Mouse (Mus musculus): ENCODE data around the gene Wbp2nl. TPM values are rescaled to one million over a fixed set of nuclear protein-coding genes. Genes with fewer than 3 reads are reported as not detected.
A peak's percentile ranks its signal among the peaks of the same experiment; 100 is the strongest.

Gene Wbp2nl
- total RNA-seq, 2 experiments from 2014 or later, result 0.24 TPM; not detected in 1

DNA sequence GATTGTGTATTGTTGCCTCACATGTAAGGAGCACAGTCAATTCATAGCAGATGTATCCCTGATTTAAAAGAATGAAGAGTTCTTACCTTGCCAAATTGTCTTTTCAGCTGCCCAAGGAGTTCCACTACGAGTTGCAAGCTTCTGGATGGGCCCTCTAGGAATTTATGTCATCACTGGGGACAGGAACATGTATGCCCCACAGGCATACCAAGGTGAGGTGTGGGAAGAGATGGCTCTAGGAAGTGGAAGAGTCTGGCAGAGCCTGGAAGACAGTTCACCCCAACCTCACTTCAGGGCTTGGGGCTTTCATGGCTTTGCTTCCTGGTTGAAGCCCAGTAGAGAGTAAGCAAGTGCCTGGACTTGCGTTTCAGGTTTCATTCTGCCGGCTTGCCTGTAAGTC, 9.7 kb downstream of the Wbp2nl start:
- no peak for DNase-seq
- intact Hi-C loops (cut with DNase I), result no loop called here

DNA sequence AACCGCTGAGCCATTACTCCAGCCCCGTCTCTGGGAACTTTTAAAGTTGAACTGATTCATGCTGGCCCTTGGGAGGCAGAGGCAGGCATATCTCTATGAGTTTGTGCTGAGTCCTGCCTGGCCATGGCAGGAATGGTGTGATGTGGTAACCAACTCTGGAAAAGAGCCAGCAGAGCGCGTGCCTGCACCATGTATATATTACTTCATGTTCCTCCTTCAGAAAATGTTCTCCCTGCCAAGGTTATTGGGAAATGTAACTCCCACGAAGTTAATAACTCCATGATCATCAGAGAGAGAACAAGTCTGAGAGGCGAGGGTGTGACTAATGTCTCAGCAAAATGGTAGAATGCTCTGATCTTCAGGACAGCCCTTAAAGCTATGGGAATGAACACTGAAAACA, 19.1 kb downstream of the Wbp2nl start:
- intact Hi-C loops (cut with DNase I), result no loop called here

DNA sequence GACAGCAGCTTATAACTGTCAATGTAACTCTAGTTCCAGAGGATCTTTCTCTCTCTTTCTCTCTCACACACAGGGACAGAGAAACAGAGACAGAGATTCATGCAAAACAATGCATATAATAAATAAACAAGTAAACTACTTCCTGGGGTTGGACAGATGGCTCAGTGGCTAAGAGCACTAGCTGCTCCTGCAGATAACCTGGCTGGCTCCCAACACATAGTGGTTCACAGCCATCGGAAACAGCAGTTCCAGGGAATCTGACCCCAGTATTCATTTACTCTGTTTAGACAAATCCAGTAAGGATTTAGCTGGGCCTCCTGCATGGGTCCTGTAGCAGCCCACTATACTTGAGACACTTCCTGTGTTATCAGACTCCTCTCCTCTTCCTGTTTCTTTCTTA, 20.9 kb downstream of the Wbp2nl start:
- no peak for DNase-seq
- intact Hi-C loops (cut with DNase I), result no loop called here

More for the DNA sequence above, 19.1 kb downstream of the Wbp2nl start:
- no peak for DNase-seq

DNA sequence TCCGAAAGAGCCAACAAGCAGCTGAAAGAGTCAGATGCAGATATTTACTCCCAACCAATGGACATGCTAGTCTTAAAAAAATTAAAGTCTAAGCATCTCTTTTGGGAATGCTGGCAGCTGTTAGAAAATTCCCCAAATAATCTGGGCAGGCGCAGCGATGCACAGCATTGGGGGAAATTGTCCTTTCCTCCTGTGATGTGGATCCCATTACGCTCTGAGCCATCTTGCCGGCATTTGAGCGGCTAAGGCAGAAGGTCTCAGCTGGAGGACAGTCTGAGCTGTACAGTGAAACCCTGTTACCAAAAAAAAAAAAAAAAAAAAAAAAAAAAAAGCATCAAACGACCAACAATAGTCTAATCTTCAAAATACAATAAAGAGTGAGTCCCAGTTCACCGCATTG, 23.4 kb downstream of the Wbp2nl start:
- intact Hi-C loops (cut with DNase I), result no loop called here
- no peak for DNase-seq

DNA sequence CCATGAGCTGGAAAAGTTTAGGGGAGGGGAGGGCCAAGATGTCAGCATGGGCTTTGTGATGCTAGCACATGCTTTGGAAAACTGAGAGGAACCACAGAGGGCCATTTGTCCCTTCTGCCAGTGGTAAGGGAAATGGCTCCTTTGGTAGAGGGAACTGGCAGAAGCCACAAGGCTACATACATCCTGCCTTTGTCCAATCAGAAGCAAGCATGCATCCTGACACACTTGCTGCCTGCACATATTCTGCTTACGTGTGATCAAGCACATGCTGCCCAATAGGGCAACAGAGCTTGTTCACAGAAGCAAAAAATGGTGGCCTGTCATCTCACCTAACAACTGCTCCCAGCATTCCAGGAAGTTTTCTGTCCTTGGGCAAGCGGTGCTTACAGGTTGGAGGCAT, 26.6 kb downstream of the Wbp2nl start:
- DNase-seq, result no peak
- intact Hi-C loops (cut with DNase I), result no loop called here

DNA sequence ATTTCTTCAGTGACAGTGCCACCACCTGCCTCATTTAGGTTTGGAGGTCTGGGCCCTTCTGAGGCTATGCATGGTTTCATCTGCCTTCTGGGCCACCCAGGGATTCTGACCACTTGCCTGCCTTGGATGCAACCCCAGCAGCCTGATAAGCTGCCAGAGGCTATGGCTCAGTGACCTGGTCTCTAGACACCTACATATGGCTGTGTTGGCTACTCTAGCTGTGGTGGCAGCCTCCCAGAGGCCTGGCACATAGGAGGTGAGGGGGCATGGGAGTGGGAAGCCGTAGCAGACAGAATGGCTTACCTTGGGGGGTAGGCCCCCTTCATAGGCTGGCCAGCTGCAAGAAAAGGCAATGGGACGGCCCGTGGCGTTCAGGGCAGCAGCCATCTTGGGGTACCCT, 36.4 kb downstream of the Wbp2nl start:
- intact Hi-C loops (cut with DNase I), result no loop called here

DNA sequence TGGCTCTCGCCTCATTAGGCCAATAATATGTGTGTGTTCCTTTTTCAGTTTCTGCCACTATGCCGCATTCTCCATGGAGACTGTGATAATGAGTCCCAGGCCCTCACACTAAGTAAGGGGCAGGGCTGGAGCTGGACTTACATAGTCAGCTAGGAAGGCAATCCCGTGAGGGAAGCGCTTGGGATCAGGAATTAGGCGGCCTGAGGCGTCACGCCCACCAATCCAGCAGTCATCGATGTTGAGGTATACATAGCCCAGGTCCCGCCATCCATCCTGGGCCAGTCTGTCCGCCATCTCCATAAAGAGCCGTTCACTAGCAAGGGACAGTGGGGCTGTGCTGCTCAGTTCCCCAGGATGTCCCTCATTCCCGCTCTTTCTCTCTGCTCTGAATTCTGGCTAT, 37.9 kb downstream of the Wbp2nl start:
- intact Hi-C loops (cut with DNase I), result no loop called here
- no peak for DNase-seq

More for the DNA sequence above, 36.4 kb downstream of the Wbp2nl start:
- DNase-seq, result no peak

DNA sequence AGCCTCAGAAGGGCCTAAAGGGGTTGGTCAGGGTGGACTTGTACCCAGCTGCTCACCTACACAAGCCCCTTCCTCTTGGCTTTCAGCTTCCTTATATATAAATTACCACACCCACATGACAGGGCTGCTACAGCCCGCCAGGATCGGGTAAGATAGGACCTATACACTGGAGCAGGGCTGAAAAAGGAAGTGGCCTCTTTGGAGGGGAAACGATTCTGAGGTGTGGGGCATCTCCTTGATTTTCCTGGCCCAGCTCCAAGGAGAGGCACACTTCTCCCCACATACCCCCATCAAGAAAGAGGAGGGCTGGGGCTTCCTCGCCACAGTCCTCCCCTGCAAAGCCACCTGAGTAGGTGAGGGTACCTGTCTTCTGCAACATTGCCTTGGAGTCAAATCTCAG, 39.1 kb downstream of the Wbp2nl start:
- intact Hi-C loops (cut with DNase I), result no loop called here
- no peak for DNase-seq

DNA sequence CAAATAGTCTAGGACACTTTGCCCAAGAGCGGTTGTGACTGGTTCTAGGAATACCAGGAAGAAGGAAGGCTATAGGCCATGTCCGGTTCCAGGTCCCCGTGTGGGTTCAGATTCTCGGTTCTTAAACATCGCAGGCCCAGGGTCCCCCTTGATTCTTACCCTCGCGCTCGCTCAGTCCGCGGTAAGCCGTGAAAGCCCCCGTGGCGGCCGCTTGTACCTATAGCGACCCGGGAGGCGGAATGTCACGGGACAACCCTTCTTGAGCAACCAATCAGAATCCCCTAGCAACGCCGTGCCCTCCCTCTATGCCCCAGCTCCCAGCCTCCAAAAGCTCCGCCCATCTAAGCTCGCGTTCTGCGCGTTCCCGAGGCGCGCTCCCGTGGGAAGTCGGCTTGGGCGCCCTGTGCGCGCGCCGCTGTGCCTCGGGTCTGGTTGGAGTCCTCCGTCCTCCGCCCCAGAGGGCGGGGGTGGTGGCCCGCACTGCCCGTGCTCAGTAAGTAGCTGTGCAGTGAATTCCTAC, 39.9 kb downstream of the Wbp2nl start, which contains the start of the genes Naga, Pheta2 and Smdt1:
TSS of gene Naga (minus strand) at position 333 of the 520 bp plus-strand sequence.
TSS of gene Pheta2 (plus strand) at position 350 of the 520 bp plus-strand sequence.
TSS of gene Smdt1 (plus strand) at position 367 of the 520 bp plus-strand sequence.
- peak; percentile 94 for DNase-seq
- intact Hi-C loops (cut with DNase I), result no loop called here

DNA sequence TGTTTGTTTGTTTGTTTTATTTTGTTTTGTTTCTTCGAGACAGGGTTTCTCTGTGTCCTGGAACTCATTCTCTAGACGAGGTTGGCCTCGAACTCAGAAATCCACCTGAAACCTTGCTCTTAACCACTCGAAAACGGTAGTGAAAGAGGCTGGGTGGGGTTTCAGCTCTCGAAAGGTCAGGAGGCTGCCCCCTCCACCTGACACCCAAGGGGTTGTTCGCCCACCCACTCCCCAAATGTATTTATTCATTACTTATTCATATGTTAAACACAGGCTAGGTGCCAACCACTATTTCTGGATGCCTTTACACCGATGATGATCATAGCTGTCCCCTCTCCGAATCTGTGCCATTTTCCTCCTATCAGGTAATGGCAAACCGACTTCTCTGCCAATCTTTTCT, 40.4 kb downstream of the Wbp2nl start:
- no peak for DNase-seq
- intact Hi-C loops (cut with DNase I), result no loop called here

DNA sequence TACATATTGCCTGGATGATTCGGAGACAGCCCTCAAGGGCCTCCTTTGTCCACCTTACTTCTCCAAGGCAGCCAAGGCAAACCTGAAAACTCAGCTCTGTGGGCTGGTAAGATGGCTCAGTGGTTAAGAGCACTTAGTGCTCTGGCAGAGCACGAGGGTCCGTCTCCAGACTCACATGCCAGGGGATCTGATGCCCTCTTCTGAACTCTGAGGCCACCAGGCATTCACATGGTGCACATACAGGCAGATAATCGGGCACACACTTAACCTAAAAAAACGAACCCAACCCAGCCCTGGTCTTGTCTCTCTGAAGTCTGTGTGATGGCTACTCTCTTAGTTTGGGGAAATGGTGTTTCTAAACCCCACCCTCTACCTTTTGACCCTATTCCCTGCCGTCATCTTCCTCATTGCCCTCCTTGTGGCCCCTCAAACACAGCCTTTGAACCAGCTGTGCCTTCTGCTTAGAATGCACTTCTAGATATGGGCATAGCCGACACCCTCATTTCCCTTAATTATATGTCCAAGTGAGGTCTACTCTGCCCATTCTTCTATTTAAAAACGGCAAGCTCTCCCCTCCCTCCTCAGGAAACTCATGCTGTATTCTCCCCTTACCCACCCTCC, 41.0 kb downstream of the Wbp2nl start:
- DNase-seq, result no peak
- intact Hi-C loops (cut with DNase I), result no loop called here

DNA sequence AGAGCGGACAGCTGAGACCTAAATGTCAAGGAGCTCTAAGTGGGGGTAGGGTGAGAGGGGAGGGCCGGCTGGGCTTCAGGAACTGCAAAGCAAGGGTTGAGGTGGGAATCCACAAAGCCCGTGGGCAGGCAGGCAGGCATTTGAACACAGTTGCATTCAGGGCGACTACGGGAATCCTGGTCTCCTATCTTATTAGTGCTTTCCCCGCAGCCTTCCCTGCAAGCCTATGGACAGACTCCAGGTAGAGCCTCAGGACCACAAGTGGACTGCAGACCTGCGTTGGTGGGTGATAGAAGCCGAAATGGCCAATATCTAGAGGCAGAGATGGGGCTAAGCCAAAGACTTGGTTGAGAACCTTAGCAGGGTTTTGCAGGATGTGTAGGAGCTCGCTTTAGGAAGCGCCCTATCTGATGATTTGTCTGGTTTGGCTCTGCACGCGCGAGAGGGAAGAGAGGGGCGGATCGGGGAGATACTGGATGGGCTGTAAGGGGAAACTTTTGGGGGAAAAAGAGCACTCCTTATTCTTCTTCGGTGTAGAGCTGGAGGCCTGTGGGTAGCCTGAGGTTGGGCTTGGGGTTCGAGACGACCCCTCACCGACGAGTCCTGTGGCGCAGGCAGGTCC, 41.8 kb downstream of the Wbp2nl start:
- intact Hi-C loops (cut with DNase I), result no loop called here
- no peak for DNase-seq

DNA sequence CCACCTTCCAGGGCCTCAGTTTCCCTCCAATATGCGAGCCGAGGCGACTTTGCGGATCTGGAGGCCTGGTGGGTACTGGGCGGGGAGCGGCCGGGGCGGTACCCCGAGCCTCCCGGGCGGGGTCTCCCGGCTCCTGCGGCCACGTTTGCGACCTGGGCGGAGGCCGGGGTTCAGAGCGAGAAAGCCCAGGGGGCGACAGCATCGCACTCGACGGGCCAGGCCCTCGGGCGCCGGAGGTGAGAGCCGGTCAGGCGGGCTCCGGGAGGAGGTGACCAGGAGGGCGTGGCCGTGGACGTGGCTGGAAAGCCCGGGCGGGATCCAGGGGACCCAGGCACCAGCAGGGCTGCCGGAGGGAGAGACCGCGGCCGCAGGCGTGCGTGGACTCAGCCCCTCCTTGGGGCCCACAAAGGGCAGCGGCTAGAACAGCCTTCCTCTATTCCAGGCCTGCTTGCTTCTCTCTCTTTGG, 42.3 kb downstream of the Wbp2nl start:
- DNase-seq, result no peak
- intact Hi-C loops (cut with DNase I), result no loop called here

DNA sequence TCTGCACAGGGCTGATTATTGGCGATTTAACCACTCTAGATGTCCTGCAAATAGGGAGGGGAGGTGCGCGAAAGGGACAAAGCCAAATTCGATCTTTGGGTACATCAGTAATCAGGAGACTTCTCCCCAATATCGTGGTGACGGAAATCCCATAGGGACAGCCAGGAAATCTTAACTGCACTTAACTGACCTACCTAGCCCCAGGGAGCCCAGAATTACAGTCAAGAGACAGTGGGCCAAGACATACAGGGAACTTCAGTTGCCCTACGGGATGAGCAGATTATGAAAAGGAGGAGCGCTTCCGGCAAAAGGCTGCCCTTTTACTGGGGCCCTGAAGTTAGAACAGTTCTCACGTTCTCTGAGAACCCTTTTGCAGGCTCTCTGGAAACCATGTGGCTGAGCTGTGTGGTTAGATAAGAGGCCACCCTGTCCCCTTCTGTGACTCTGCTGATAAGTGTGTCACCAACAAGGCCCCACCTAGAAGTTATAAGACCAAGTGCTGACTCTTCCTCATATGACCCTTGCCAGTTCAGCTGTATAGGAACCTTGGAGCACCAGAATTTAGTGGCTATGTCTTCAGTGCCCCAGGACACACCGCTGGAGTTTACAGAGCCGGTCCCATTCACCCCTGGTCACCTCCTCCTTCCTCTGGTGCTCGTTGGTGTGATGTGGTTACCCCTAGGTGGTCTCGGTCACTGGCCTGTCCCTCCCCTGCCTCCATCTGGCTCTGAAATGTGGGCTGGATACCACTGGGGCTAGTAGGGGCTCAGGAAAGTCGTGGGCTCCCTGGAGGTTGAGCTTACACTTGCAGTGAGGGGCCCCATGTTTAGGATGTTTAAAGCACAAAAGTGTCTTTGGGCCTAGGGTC, 43.2 kb downstream of the Wbp2nl start:
- DNase-seq, result no peak
- intact Hi-C loops (cut with DNase I), result no loop called here

DNA sequence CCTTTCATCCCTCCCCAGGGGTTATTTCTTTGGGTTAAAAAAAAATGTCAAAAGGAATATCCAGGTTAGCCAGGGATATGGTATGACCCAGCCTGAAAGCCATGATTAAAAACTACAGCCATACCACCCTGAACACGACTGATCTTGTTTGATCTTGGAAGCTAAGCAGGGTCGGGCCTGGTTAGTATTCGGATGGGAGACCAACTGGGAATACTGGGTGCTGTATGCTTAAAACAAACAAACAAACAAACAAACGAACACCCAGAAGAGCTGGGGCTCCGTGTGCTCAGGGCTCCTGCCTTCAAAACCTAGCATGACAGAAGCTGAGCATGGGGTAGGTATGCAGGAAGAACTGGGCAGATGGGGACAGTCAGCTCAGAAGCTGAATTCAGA, 43.8 kb downstream of the Wbp2nl start:
- no peak for DNase-seq
- intact Hi-C loops (cut with DNase I), result no loop called here

DNA sequence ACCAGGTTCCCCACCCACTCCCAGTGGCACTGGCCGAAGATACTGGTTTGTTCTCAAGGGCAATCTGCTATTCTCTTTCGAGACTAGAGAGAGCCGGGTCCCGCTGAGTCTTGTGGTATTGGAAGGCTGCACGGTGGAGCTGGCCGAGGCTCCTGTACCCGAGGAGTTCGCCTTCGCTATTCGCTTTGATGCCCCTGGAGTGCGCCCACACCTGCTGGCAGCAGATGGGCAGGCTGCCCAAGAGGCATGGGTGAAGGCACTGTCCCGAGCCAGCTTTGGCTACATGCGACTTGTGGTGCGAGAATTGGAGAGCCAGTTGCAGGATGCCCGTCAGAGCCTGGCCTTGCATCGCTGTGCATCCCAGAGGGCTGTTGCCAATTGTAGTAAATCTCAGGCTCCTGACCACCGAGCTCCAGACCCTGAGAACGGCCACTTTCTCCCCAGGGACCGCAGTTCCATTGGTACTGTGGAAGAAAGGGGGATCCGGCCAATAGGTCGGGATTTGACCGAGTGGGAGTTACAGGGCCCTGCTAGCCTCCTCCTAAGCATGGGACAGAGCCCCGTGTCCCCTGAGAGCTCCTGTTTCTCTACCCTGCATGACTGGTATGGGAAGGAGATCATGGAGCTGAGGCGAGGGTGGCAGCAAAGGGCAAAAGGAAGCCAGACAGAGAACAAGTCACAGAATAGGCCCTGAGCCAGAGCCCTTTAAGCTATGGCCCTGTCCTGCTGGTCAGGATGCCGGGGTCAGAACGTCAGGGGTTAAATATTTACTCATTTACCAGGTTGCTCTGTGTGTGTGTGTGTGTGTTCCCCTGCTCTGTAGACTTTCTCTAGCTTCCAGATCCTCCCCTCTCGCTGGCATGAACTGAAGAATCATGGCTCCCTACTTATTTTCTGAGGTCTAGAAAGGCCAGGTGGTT, 44.9 kb downstream of the Wbp2nl start:
- intact Hi-C loops (cut with DNase I), result no loop called here
- DNase-seq, result no peak

DNA sequence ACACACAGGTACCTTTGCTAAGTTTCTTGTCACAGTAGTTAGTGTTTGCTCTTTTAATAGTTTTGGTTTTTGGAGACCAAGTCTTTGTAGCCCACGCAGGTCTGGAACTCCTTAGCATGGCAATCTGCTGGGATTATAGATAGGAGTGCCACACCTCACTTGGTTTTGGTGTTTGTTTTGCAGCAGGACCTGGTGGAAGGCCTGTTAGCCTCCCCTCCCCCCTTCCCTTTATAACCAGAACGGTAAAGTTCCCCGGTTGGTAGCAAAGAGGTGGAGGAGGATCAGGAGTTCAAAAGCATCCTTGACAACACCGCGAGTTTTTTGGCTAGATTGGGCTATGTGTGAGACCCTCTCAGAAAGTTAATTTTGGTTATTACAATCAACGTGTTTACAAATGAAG, 46.2 kb downstream of the Wbp2nl start:
- DNase-seq, result no peak
- intact Hi-C loops (cut with DNase I), result no loop called here

DNA sequence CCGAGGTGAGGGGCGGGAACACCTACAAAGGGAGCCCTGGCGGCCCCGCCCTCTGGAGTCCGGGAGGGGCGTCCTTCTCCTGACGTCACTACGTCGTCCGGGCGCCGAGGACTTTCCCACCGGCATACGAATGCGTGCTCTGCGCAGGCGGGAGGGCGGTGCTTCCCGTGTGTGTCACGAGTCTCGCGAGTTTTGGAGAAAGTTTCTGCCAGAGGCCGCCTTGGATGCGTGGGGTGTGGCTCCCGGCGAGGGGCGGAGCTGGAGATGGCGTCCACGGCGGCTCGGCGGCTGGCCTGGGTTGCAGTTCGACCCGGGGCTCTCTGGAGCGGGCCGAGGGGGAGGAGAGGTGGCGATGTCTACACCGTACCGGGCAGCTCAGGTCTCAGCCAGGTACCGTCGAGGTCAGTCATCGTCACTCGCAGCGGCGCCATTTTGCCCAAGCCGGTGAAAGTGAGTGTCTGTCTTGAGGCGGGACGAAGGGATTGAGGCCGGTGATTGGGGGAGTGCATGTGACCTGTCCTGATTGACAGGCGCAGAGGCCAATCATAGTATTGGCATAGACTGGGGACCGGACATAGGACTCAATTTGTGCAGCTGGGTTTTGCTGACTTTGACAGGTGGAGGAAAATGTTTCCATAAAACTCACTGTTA, 47.2 kb downstream of the Wbp2nl start:
- DNase-seq, result peak; percentile 98
- intact Hi-C loops (cut with DNase I), result no loop called here

DNA sequence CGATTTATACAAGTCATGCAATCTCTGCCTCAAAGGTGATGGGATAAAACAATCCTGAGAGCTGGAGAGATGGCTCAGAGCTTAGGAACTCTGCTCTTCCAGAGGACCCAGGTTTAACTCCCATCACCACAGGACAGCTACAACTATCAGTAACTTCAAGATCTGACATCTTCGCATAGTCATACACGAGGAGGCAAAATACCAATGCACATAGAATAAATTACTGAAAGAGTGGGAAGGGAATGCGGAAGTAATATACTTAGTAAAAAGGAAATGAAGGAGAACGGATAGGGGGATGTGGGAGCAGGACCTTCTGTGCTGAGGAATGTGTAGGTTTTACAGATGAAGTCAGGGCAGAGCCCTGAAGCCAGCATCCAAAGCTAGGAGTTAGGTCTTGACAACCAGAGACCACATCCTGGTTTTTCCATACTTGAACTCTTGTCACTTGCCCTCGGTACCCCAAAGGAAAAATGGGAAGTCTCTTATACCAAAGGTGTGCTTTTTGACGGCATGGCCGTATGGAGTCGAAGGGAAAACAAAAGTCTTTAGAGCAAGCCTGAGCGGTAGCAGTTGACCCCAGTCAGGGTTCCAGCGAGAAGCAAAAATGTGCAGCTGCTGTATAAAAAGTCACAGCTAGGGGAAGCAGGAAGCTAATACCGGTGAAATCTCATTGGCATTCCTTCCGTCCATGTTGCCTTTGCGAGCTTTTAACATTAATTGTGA, 48.0 kb downstream of the Wbp2nl start:
- intact Hi-C loops (cut with DNase I), result no loop called here
- DNase-seq, result no peak
